Mouse (Mus musculus): ENCODE results near the gene Nr1h4.
"Not testable (repeated sequence)": the region's sequence is repeated elsewhere in the genome, so short reads cannot be mapped to it uniquely, and the experiment has no call there.

Gene Nr1h4

DNA sequence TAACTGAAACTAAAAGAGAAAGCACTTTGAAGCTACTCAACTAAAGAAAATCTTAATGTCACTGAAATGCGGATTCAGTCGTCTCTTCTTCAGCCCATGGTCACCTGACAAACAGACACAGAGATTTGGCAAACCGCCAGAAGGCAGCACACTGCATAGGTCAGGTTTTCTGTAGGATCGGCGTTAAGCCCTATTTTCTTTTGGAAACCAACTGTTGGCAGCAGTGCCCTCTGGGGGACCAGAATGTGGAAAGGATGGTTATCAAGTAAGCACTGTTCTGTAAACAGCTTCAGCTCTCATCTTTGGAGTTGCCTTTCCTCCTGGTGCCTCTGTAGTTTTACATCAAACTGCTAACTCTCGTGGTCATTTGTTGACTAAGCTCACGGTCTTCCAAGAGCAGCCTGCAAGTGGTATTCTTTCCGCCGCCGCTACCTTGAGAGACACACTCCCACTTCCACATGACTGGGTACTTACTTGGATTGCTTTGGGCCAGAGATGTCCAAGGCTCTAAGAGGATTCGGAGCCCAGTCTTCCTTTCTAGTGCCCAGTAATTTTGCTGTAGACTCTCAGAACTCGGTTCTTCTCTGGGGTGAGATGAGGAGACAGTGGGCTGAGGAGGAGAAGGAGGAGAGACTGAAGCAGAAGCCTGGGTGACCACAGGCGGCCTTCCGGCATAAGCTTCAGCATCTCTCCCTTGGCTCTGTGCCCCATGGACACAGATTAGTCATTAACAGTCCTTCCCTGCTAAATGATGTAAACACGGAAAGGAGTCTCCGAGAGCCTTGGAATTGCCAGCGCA is at the start of gene Nr1h4:
TSS of gene Nr1h4 (minus strand) at position 657 of the 799 bp plus-strand sequence.
- peak; percentile 25 for DNase-seq (ENCODE audit: low read depth, low spot score)

- no peak for DNase-seq (ENCODE audit: low read depth, low spot score)
Observed at GRCm38 (mm10) chr10:89578801-89579200, 45.4 kb upstream of the Nr1h4 start.

DNA sequence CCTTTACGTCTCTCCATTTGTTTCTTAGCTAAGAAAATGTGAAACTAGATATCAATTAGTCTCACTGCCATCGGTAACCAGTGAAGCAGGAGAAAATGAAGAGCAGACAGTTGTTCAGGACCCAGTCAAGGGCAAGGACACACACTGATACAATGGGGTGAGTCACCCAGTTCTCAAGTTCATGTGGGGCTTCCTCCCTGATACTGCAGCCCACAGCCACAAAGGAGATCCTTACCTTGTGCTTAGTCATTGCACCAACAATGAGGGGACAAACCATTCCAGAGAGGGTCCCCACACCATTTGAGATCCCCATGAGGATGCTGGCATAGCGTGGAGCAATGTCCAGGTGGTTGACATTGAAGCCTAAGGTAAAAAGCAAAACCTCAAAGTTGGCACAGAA is 44.3 kb upstream of the Nr1h4 start:
- DNase-seq (ENCODE audit: low read depth, low spot score): no peak

- DNase-seq (ENCODE audit: low read depth, low spot score): no peak
Observed at GRCm38 (mm10) chr10:89573421-89573820, 40.0 kb upstream of the Nr1h4 start.

- DNase-seq (ENCODE audit: low read depth, low spot score): no peak
Observed at GRCm38 (mm10) chr10:89572946-89573345, 39.6 kb upstream of the Nr1h4 start.

- no peak for DNase-seq (ENCODE audit: low read depth, low spot score)
Observed at GRCm38 (mm10) chr10:89567391-89567790, 34.0 kb upstream of the Nr1h4 start.

GRCm38 (mm10) chr10:89565301-89566022 is 32.1 kb upstream of the Nr1h4 start:
- DNase-seq (ENCODE audit: low read depth, low spot score): no peak

- DNase-seq (ENCODE audit: low read depth, low spot score): no peak
Observed at GRCm38 (mm10) chr10:89562113-89562512, 28.7 kb upstream of the Nr1h4 start.

GRCm38 (mm10) chr10:89559351-89559750 is 26.0 kb upstream of the Nr1h4 start:
- DNase-seq (ENCODE audit: low read depth, low spot score): no peak

DNA sequence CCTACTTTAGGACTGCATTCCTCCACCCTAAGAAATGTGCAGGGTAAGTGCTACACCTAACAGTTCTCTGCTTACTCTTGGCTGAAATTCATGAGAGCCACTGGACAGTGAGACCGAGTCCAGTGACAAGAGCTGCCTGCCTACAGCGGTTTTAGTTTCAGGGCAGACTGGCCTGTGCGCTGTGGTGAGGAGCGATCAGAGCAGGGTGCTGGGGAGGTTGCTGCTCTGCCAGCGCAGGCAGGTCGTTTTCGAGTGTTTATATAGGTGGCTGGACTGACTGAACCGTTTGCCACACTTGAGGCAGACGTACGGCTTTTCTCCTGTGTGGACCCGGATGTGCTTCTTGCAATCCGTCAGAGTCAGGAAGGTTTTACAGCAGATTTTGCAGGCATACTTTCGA is 21.5 kb upstream of the Nr1h4 start:
- DNase-seq (ENCODE audit: low read depth, low spot score): not testable (repeated sequence)

DNA sequence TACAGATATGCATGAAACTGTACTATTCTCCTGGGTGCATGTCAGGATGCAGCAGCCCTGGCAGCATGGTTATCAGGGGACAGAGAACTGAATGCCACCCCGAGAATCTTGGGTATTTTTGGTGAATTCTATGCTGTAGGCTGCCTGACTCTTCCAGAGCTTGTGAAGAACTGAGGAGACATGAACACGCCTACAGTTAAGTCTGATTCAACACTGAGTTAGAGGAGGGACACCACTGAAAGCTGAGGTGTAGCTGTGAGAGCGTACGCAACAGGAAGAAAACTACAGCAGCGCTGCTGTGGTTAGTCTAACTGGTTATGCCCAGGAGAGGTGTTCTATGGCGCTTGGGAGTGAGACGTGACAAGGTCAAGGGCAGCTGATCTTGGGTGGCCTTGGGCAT is 20.5 kb upstream of the Nr1h4 start:
- not testable (repeated sequence) for DNase-seq (ENCODE audit: low read depth, low spot score)

DNA sequence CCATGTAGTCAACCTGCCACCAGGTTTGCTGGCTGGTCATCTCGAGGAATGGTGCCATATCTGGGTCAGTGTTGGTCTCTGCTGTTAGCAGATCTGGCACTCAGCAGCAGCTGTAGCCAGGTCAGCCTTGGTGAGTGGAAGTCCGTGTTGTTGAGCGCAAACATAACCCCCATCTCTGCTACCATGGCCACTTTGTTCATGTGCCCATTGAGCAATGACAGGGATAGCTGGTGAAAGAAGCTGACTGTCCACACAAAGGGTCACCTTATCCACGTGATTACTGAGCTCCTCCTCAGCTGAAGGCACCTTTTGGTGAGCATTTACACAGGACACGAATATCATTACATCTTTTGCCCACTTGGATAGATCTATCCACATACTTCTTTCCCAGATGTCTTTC is 19.6 kb upstream of the Nr1h4 start:
- DNase-seq (ENCODE audit: low read depth, low spot score): no peak

DNA sequence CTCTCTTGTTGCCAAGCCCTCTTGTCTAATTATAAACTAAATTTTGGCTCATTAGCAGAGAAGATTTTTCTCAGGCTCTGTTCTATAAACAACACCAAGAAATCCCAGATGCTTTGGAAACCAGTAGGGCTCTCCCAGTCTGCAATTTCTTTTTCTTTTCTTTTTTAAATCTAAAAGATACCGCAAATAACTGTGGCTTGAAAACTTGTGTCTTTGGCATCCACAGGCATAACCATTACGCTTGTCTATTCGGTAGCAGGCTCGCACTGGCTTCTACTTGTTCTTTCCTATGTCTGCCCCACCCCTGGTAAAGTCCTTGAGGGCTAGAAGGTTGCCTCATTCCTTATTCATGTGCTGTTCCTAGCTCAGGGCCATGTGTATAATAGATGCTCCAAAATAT is 18.3 kb upstream of the Nr1h4 start:
- no peak for DNase-seq (ENCODE audit: low read depth, low spot score)

DNA sequence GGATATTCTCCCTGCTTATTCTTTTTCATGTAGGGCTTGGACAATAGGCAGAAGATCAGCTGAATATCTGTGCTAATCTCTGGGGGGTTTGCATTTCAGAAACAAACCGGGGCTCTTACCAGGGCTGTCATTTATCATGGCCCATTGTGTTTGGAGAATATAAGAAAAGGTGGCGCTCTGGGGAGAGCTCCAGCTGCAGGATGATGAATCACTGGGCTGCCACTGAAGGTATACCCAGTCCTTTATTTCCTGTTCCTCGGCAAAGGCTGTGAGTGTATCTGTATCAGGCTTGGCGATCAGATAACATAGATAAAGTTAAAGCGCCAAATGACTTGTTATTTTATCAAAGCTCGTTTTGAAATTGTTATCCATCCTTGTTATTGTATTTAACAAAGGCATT is 14.6 kb upstream of the Nr1h4 start:
- DNase-seq (ENCODE audit: low read depth, low spot score): no peak

GRCm38 (mm10) chr10:89546989-89547388 is 13.6 kb upstream of the Nr1h4 start:
- no peak for DNase-seq (ENCODE audit: low read depth, low spot score)

GRCm38 (mm10) chr10:89543867-89544266 is 10.5 kb upstream of the Nr1h4 start:
- DNase-seq (ENCODE audit: low read depth, low spot score): no peak

GRCm38 (mm10) chr10:89542321-89542720 is 8.9 kb upstream of the Nr1h4 start:
- peak; percentile 15 for DNase-seq (ENCODE audit: low read depth, low spot score)

DNA sequence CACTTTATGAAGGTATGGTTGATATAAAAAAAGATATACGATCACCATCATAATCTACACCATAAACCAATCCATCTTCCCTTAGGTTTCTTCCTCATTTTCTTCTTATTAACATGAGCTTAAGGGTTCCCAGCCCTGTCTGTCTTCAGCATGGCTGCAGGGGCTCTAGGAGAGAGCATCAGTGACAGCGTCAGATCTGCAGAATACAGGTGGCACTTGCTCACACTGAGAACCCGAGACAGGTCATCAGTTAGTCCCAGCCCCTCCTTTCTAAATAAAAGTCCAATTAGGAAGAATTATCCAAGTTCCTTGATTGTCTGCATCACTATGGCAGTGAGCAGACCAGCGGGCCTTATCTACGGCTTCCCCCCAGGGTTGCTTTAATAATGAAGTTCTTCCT is 934 bp downstream of the Nr1h4 start:
- DNase-seq (ENCODE audit: low read depth, low spot score): no peak

GRCm38 (mm10) chr10:89531976-89532375 is 1.4 kb downstream of the Nr1h4 start:
- no peak for DNase-seq (ENCODE audit: low read depth, low spot score)

GRCm38 (mm10) chr10:89531194-89531634 is 2.2 kb downstream of the Nr1h4 start:
- DNase-seq (ENCODE audit: low read depth, low spot score): no peak

GRCm38 (mm10) chr10:89527054-89527453 is 6.3 kb downstream of the Nr1h4 start:
- no peak for DNase-seq (ENCODE audit: low read depth, low spot score)

- DNase-seq (ENCODE audit: low read depth, low spot score): no peak
Observed at GRCm38 (mm10) chr10:89525823-89526222, 7.6 kb downstream of the Nr1h4 start.

GRCm38 (mm10) chr10:89522481-89522880 is 10.9 kb downstream of the Nr1h4 start:
- DNase-seq (ENCODE audit: low read depth, low spot score): no peak
